Mouse (Mus musculus): Measurements from ENCODE around the gene Nptx1.

The Nptx1 gene

DNA sequence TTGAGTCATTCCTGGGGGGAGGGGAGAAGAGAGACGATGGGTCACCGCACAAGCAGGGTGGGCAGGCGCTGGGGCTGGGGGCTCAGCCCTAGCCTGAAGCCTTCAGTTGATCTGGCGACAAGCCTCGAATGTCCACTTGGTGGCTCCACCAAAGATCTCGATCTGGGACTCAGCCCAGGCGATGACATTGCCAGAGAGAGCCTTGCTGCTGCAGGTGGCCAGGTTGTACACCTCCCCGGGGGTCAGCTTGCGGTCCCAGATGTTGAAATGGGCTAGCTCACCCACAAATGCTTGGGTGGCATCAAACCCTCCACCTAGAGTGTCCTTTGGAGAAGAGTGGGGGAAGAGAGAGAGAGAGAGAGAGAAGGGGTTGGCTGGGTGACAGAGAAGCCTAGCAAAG, 5.2 kb downstream of the Nptx1 start:
- peaks cover 88% of the 10 kb centered on the region for H3K27me3 ChIP-seq (ENCODE audit: insufficient read depth, low read length)
- H3K4me1 ChIP-seq (replicated peaks; ENCODE audit: low read depth, low read length), result peaks cover 28% of the 10 kb centered on the region
- no peak overlapping the region for H3K4me3 ChIP-seq (replicated peaks; ENCODE audit: low read length)
- TF ChIP-seq CTCF (conservative IDR thresholded peaks at IDR 0.05; ENCODE audit: low read length) (no peak), POU5F1 (IDR thresholded peaks at IDR 0.05; ENCODE audit: borderline replicate concordance, low read length) (no peak), NANOG (IDR thresholded peaks at IDR 0.05; ENCODE audit: borderline replicate concordance, low read length) (no peak)
- no peaks in the 10 kb centered on the region for H3K36me3 ChIP-seq (ENCODE audit: insufficient read depth, low read length)
- H3K9me3 ChIP-seq (ENCODE audit: low read length), result no peaks in the 10 kb centered on the region

DNA sequence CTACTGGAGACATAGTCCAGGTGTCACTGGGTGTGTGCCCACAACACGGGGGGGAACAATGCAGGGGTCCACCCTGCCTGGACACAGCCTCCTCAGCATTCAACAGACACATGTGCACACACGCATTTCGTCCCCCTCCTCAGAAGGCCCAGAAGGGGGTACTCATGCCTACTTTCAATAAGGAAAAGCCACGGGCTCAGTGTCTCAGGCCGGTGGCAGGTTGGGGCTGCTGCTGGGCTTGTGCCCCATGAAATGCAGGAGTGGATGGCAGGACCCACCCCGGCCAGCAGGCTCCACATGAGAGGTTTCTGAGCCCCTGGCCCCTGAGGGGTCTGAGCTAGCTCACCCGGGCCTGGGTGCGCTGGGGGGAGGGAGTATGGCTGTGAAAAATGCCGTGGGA, 6.5 kb downstream of the Nptx1 start:
- Histone ChIP-seq H3K4me1 (replicated peaks; ENCODE audit: low read depth, low read length) (peaks cover 19% of the 10 kb centered on the region), H3K4me3 (replicated peaks; ENCODE audit: low read length) (no peak overlapping the region), H3K9me3 (ENCODE audit: low read length) (no peaks in the 10 kb centered on the region), H3K36me3 (ENCODE audit: insufficient read depth, low read length) (no peaks in the 10 kb centered on the region), H3K27me3 (ENCODE audit: insufficient read depth, low read length) (peaks cover 80% of the 10 kb centered on the region)
- TF ChIP-seq NANOG (IDR thresholded peaks at IDR 0.05; ENCODE audit: borderline replicate concordance, low read length) (no peak), POU5F1 (IDR thresholded peaks at IDR 0.05; ENCODE audit: borderline replicate concordance, low read length) (no peak), CTCF (conservative IDR thresholded peaks at IDR 0.05; ENCODE audit: low read length) (no peak)

DNA sequence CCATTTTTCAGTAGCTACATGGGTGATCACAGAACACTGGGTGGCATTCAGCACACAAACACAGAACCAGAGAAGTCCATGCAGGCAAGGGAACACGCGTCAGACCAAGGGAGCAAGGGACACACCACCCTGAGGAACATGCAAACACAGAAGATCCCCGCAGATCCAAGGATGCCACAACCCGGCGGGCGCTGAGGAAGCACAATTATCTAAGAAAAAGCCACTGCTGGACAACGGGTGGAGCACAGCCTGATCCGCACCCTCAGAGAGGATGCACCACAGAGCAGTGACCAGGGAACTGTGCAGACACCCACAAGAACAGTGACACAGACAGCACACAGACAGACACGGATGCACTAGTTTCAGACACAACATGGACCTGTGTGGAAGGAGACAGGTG, 7.0 kb downstream of the Nptx1 start:
- no peak for TF ChIP-seq NANOG (IDR thresholded peaks at IDR 0.05; ENCODE audit: borderline replicate concordance, low read length)
- no peak for TF ChIP-seq POU5F1 (IDR thresholded peaks at IDR 0.05; ENCODE audit: borderline replicate concordance, low read length)
- TF ChIP-seq CTCF (conservative IDR thresholded peaks at IDR 0.05; ENCODE audit: low read length), result no peak
- H3K9me3 ChIP-seq (ENCODE audit: low read length), result no peaks in the 10 kb centered on the region
- H3K4me3 ChIP-seq (replicated peaks; ENCODE audit: low read length), result no peak overlapping the region
- H3K36me3 ChIP-seq (ENCODE audit: insufficient read depth, low read length), result no peaks in the 10 kb centered on the region
- peaks cover 17% of the 10 kb centered on the region for H3K4me1 ChIP-seq (replicated peaks; ENCODE audit: low read depth, low read length)
- peaks cover 74% of the 10 kb centered on the region for H3K27me3 ChIP-seq (ENCODE audit: insufficient read depth, low read length)

- Histone ChIP-seq H3K9me3 (ENCODE audit: low read length) (no peaks in the 10 kb centered on the region), H3K4me1 (replicated peaks; ENCODE audit: low read depth, low read length) (peaks cover 17% of the 10 kb centered on the region), H3K4me3 (replicated peaks; ENCODE audit: low read length) (no peak overlapping the region), H3K27me3 (ENCODE audit: insufficient read depth, low read length) (peaks cover 68% of the 10 kb centered on the region), H3K36me3 (ENCODE audit: insufficient read depth, low read length) (no peaks in the 10 kb centered on the region)
- TF ChIP-seq POU5F1 (IDR thresholded peaks at IDR 0.05; ENCODE audit: borderline replicate concordance, low read length) (no peak), NANOG (IDR thresholded peaks at IDR 0.05; ENCODE audit: borderline replicate concordance, low read length) (no peak), CTCF (conservative IDR thresholded peaks at IDR 0.05; ENCODE audit: low read length) (no peak)
Observed at GRCm38 (mm10) chr11:119539944-119540343, 7.6 kb downstream of the Nptx1 start.

GRCm38 (mm10) chr11:119533745-119534144, 13.8 kb downstream of the Nptx1 start:
- H3K4me3 ChIP-seq (replicated peaks; ENCODE audit: low read length), result no peak overlapping the region
- no peak for TF ChIP-seq NANOG (IDR thresholded peaks at IDR 0.05; ENCODE audit: borderline replicate concordance, low read length)
- TF ChIP-seq CTCF (conservative IDR thresholded peaks at IDR 0.05; ENCODE audit: low read length), result no peak
- TF ChIP-seq POU5F1 (IDR thresholded peaks at IDR 0.05; ENCODE audit: borderline replicate concordance, low read length), result no peak
- H3K36me3 ChIP-seq (ENCODE audit: insufficient read depth, low read length), result no peaks in the 10 kb centered on the region
- peaks cover 5% of the 10 kb centered on the region for H3K4me1 ChIP-seq (replicated peaks; ENCODE audit: low read depth, low read length)
- H3K9me3 ChIP-seq (ENCODE audit: low read length), result no peaks in the 10 kb centered on the region
- peaks cover 48% of the 10 kb centered on the region for H3K27me3 ChIP-seq (ENCODE audit: insufficient read depth, low read length)

- peaks cover 53% of the 10 kb centered on the region for H3K27me3 ChIP-seq (ENCODE audit: insufficient read depth, low read length)
- H3K9me3 ChIP-seq (ENCODE audit: low read length), result no peaks in the 10 kb centered on the region
- H3K4me3 ChIP-seq (replicated peaks; ENCODE audit: low read length), result no peak overlapping the region
- peaks cover 5% of the 10 kb centered on the region for H3K4me1 ChIP-seq (replicated peaks; ENCODE audit: low read depth, low read length)
- TF ChIP-seq POU5F1 (IDR thresholded peaks at IDR 0.05; ENCODE audit: borderline replicate concordance, low read length), result no peak
- no peaks in the 10 kb centered on the region for H3K36me3 ChIP-seq (ENCODE audit: insufficient read depth, low read length)
Observed at GRCm38 (mm10) chr11:119532460-119532859, 15.1 kb downstream of the Nptx1 start.

GRCm38 (mm10) chr11:119528930-119529329, 18.6 kb downstream of the Nptx1 start:
- Histone ChIP-seq H3K27me3 (ENCODE audit: insufficient read depth, low read length) (peaks cover 38% of the 10 kb centered on the region), H3K4me3 (replicated peaks; ENCODE audit: low read length) (no peak overlapping the region), H3K9me3 (ENCODE audit: low read length) (no peaks in the 10 kb centered on the region), H3K36me3 (ENCODE audit: insufficient read depth, low read length) (no peaks in the 10 kb centered on the region), H3K4me1 (replicated peaks; ENCODE audit: low read depth, low read length) (peaks cover 31% of the 10 kb centered on the region)
- TF ChIP-seq CTCF (conservative IDR thresholded peaks at IDR 0.05; ENCODE audit: low read length) (no peak), POU5F1 (IDR thresholded peaks at IDR 0.05; ENCODE audit: borderline replicate concordance, low read length) (no peak), NANOG (IDR thresholded peaks at IDR 0.05; ENCODE audit: borderline replicate concordance, low read length) (no peak)

- Histone ChIP-seq H3K4me3 (replicated peaks; ENCODE audit: low read length) (no peak overlapping the region; the same call in 1 of the 2 replicates), H3K36me3 (ENCODE audit: insufficient read depth, low read length) (no peaks in the 10 kb centered on the region), H3K9me3 (ENCODE audit: low read length) (no peaks in the 10 kb centered on the region), H3K27me3 (ENCODE audit: insufficient read depth, low read length) (peaks cover 21% of the 10 kb centered on the region), H3K4me1 (replicated peaks; ENCODE audit: low read depth, low read length) (peaks cover 44% of the 10 kb centered on the region)
- no peak for TF ChIP-seq CTCF (conservative IDR thresholded peaks at IDR 0.05; ENCODE audit: low read length)
- no peak for TF ChIP-seq POU5F1 (IDR thresholded peaks at IDR 0.05; ENCODE audit: borderline replicate concordance, low read length)
- TF ChIP-seq NANOG (IDR thresholded peaks at IDR 0.05; ENCODE audit: borderline replicate concordance, low read length), result no peak
Observed at GRCm38 (mm10) chr11:119526068-119526966, 21.2 kb downstream of the Nptx1 start.

All from E14TG2a.4 (cell line).